Mouse (Mus musculus) embryonic fibroblast, embryonic 13.5 days (primary cell): Measurements from ENCODE around the gene Serac1.

Source experiments
- CTCF ChIP-seq: IDR thresholded peaks from 2 replicates; pipeline ENCODE4 v1.5.1; 2011; ENCODE audit warnings: mild to moderate bottlenecking, control low read depth, low read length, moderate library complexity, borderline replicate concordance; ENCODE audit not compliant: insufficient read depth
- POLR2A ChIP-seq: IDR thresholded peaks from 2 replicates; pipeline ENCODE4 v1.6.1; 2011; ENCODE audit warnings: low read depth, mild to moderate bottlenecking, control low read depth, low read length, moderate library complexity

GRCm38 (mm10) chr17:6118861-6119260, 39.3 kb upstream of the Serac1 start:
- TF ChIP-seq CTCF (no peak), POLR2A (no peak)
